Mouse (Mus musculus) kidney, embryonic 16.5 days (tissue): ENCODE measurements around the gene Lhfp. TPM values are rescaled to one million over a fixed set of nuclear protein-coding genes. Genes with fewer than 3 reads are reported as not detected.

ENCODE experiments used
- ATAC-seq: fragments of 200-750 bp; cut with Nextera tagmentation; 2 replicates; pipeline ENCODE4 v1.8.0; 2017; ENCODE audit warnings: moderate TSS enrichment; ENCODE audit not compliant: low FRiP score, low TSS enrichment
- H3K27ac ChIP-seq: fragments of 300-500 bp; sonication (generic); 2 replicates; pipeline ENCODE4 v1.5.1; 2014; ENCODE audit warnings: low read length
- H3K27me3 ChIP-seq: fragments of 300-500 bp; sonication (generic); 2 replicates; pipeline ENCODE4 v1.6.1; 2014; ENCODE audit warnings: low read length, control low read depth, mixed read lengths; ENCODE audit not compliant: insufficient read depth
- H3K36me3 ChIP-seq: fragments of 300-500 bp; sonication (generic); 2 replicates; pipeline ENCODE4 v1.6.1; 2014; ENCODE audit warnings: low read length, control low read depth, mixed read lengths; ENCODE audit not compliant: insufficient read depth
- H3K4me1 ChIP-seq: fragments of 300-500 bp; sonication (generic); 2 replicates; pipeline ENCODE4 v1.6.1; 2014; ENCODE audit warnings: low read length, control low read depth, mixed read lengths; ENCODE audit not compliant: insufficient read depth
- H3K4me2 ChIP-seq: fragments of 300-500 bp; sonication (generic); replicated peaks from 2 replicates; pipeline ENCODE4 v1.6.1; 2014; ENCODE audit warnings: low read depth, low read length
- H3K4me3 ChIP-seq: fragments of 300-500 bp; sonication (generic); 2 replicates; pipeline ENCODE4 v1.5.1; 2014; ENCODE audit warnings: mild to moderate bottlenecking, low read length
- H3K9ac ChIP-seq: fragments of 300-500 bp; sonication (generic); replicated peaks from 2 replicates; pipeline ENCODE4 v1.6.1; 2014; ENCODE audit warnings: low read length
- H3K9me3 ChIP-seq: fragments of 300-500 bp; sonication (generic); 2 replicates; pipeline ENCODE4 v1.6.1; 2016; ENCODE audit warnings: low read length, control low read depth
- WGBS: fragments of 180-500 bp; shearing (Covaris S2); extraction: QIAGEN DNeasy Blood & Tissue Kit; methylation state at CpG from one replicate; pipeline ENCODE4 v1.1.7; 2014; 5-methylcytosine and 5-hydroxymethylcytosine counted together
- polyA plus RNA-seq: library from polyadenylated mRNA; unstranded; fragments of >200 nt; fragmentation: Nextera tagmentation; extraction: Ambion mirVana; gene quantifications from 2 replicates; pipeline ENCODE4 v1.2.1, GENCODE M21; 2015

Lhfp gene
- polyA plus RNA-seq, 1 experiment from 2014 or later = 139 TPM

GRCm38 (mm10) chr3:53289589-53290219 lies 248.4 kb downstream of the Lhfp start:
- no peaks in the 10 kb centered on the region for H3K27me3 ChIP-seq
- no peaks in the 10 kb centered on the region for H3K36me3 ChIP-seq
- 0 out of 2 replicates have a peak overlapping the region, but pooled peaks have one; percentile 25 for H3K4me2 ChIP-seq
- H3K4me1 ChIP-seq = peaks cover 30% of the 10 kb centered on the region; the same call in 1 of the 2 replicates
- ATAC-seq = peak; percentile 71; the same call in 1 of the 2 replicates
- no peaks in the 10 kb centered on the region for H3K9me3 ChIP-seq
- H3K27ac ChIP-seq = peak overlapping the region; percentile 70
- H3K4me3 ChIP-seq = no peak overlapping the region
- 37% methylated on average over 14 of the region's 14 CpGs for WGBS
- H3K9ac ChIP-seq = no peak overlapping the region

DNA sequence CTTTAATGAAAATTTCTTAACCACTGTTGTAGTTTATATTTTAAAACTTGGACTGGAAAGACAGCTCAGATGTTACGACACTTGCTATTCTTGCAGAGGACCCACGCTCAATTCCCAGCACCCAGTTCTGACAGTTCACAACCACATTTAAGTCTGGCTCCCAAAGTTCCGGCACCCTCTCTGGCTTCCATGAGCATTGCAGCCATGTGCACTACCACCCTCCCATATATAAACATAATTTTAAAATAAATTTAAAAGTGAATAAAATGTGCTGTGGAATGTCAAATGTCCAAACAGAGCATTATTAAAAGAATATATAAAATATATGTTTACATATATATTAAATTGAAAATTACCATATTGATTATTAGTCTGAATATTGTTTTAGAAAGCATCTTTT lies 249.9 kb downstream of the Lhfp start:
- Histone ChIP-seq H3K27ac (no peak overlapping the region), H3K4me3 (no peak overlapping the region), H3K4me2 (no peak overlapping the region), H3K27me3 (no peaks in the 10 kb centered on the region), H3K4me1 (peaks cover 31% of the 10 kb centered on the region; the same call in 1 of the 2 replicates), H3K9ac (no peak overlapping the region), H3K9me3 (no peaks in the 10 kb centered on the region), H3K36me3 (no peaks in the 10 kb centered on the region)
- ATAC-seq = no peak
- WGBS = 96% methylated on average over 3 of the region's 3 CpGs

DNA sequence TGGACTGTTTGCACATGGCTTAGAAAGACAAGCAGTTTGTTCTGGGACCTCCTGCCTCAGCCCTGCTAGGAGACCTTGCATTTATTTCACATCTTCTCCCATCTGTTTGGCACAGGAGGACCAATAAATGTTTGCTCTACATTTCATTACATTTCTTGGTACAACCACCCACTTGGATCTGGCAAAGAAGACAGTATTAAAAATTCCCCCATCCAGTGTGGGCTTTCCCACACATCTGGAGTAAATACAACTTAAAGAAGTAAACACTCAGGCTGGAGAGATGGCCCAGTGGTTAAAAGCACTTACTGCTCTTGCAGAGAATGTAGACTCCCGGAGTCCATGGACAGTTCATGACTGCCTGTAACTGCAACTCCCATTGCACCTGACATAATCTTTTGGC lies 250.6 kb downstream of the Lhfp start:
- Histone ChIP-seq H3K4me2 (no peak overlapping the region), H3K4me1 (peaks cover 31% of the 10 kb centered on the region; the same call in 1 of the 2 replicates), H3K9ac (no peak overlapping the region), H3K4me3 (no peak overlapping the region), H3K27me3 (no peaks in the 10 kb centered on the region), H3K36me3 (no peaks in the 10 kb centered on the region), H3K27ac (peak overlapping the region; percentile 58), H3K9me3 (no peaks in the 10 kb centered on the region)
- 36% methylated on average over 1 of the region's 1 CpGs for WGBS
- no peak for ATAC-seq

- H3K9me3 ChIP-seq = no peaks in the 10 kb centered on the region
- no peak overlapping the region for H3K4me3 ChIP-seq
- no peaks in the 10 kb centered on the region for H3K36me3 ChIP-seq
- H3K4me1 ChIP-seq = peaks cover 31% of the 10 kb centered on the region; the same call in 1 of the 2 replicates
- H3K4me2 ChIP-seq = no peak overlapping the region
- H3K27me3 ChIP-seq = no peaks in the 10 kb centered on the region
- H3K9ac ChIP-seq = no peak overlapping the region
- 32% methylated on average over 3 of the region's 3 CpGs for WGBS
- peak overlapping the region; percentile 84 for H3K27ac ChIP-seq
- ATAC-seq = peak; percentile 68
These were observed 251.1 kb downstream of the Lhfp start for GRCm38 (mm10) chr3:53292474-53292873.

DNA sequence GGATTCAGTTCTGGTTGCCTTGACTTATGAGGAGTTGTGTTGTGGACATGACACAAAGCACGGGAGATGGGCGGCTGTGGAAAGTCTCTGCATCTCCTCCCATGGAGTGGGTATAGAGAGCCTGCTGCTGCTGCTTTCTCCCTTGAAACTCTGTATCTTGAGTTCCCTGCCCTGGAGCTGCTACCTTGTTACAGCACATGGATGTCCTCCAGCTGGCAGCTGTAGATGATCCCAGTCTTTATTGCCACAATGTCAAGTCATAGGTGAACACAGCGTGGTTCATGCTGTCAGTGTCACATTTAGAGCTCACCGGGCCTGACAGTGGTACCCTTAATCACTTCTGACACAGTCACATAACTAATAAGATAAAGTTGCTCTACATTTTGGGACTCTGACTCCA lies 251.7 kb downstream of the Lhfp start:
- Histone ChIP-seq H3K27ac (peak overlapping the region; percentile 84), H3K9ac (no peak overlapping the region), H3K4me2 (no peak overlapping the region), H3K27me3 (no peaks in the 10 kb centered on the region), H3K4me1 (peaks cover 31% of the 10 kb centered on the region; the same call in 1 of the 2 replicates), H3K9me3 (no peaks in the 10 kb centered on the region), H3K36me3 (no peaks in the 10 kb centered on the region), H3K4me3 (no peak overlapping the region)
- 45% methylated on average over 4 of the region's 4 CpGs for WGBS
- ATAC-seq = no peak

DNA sequence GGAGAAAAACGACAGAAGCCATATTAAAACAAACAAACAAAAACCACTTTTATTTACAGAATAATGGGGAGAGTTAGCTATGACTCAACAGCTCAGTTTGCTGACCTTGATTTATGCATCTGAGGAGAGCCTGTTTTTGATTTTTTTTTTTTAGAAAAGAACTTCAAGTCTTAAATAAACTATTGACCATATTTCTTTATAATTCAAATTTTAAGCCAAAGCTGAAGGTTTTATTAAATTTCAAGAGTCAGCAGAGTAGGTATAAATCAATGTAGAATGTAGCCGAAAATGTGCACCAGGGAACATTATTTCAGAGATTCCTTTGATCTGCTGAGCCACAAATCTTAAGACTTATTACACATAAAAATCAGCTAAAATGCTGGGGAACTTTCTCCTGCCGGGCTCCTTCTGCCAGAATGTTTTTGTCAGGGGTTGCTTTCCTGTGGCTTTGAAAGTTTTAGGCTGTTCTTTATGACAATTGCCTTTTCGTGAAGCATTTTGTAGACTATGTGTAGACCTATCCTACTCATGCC lies 252.6 kb downstream of the Lhfp start:
- Histone ChIP-seq H3K36me3 (no peaks in the 10 kb centered on the region), H3K4me1 (peaks cover 26% of the 10 kb centered on the region; the same call in 1 of the 2 replicates), H3K9me3 (no peaks in the 10 kb centered on the region), H3K4me2 (no peak overlapping the region), H3K4me3 (no peak overlapping the region), H3K27me3 (no peaks in the 10 kb centered on the region), H3K9ac (no peak overlapping the region), H3K27ac (no peak overlapping the region)
- ATAC-seq = no peak
- 40% methylated on average over 4 of the region's 4 CpGs for WGBS

DNA sequence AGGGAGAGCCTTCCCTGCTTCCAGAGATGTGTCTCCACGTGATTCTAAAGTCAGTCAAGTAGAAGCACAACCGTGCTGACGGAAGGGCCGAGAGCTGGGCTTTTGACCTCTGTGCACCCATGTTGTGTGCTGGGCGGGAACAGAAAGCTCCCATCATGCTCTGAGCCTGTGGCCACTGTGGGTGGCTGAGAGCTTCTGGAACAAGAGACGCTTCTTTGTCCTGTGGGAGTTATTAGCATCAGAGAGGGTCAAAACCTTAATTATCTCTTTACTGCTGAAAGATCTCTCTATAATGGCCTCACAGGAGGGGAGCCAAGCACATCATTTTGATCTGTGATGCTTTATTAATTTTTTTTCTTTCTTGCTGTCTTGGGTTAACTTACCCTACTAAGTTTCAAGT lies 253.5 kb downstream of the Lhfp start:
- peak; percentile 53; the same call in 1 of the 2 replicates for ATAC-seq
- H3K27me3 ChIP-seq = no peaks in the 10 kb centered on the region
- H3K4me3 ChIP-seq = no peak overlapping the region
- peaks cover 20% of the 10 kb centered on the region; the same call in 1 of the 2 replicates for H3K4me1 ChIP-seq
- no peaks in the 10 kb centered on the region for H3K9me3 ChIP-seq
- 45% methylated on average over 6 of the region's 6 CpGs for WGBS
- no peak overlapping the region for H3K9ac ChIP-seq
- no peaks in the 10 kb centered on the region for H3K36me3 ChIP-seq
- H3K27ac ChIP-seq = peak overlapping the region; percentile 64; the same call in 1 of the 2 replicates
- H3K4me2 ChIP-seq = no peak overlapping the region

DNA sequence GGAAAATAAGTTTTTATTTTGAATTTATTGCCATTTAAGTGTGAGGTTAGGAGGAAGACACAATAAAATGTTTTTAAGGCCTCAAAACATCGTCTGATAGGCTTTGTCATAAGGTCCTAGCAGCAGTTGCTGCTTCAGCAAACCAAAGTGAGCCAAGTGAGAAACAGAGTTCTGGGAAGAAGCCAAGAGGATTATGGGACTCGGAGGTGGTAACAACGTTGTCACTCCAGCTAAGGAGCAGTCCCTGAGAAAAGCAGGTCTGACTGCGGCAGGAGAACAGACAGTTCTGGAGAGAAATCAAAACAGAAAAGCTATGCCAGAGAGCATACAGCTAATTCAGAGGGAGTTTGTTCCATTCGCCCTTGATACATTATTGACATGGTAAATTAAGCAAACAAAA lies 260.5 kb downstream of the Lhfp start:
- H3K9ac ChIP-seq = no peak overlapping the region
- H3K27ac ChIP-seq = no peak overlapping the region
- peaks cover 7% of the 10 kb centered on the region; the same call in 1 of the 2 replicates for H3K9me3 ChIP-seq
- H3K4me3 ChIP-seq = no peak overlapping the region
- H3K36me3 ChIP-seq = no peaks in the 10 kb centered on the region
- H3K4me1 ChIP-seq = no peaks in the 10 kb centered on the region
- no peak for ATAC-seq
- H3K27me3 ChIP-seq = no peaks in the 10 kb centered on the region
- 57% methylated on average over 5 of the region's 5 CpGs for WGBS
- H3K4me2 ChIP-seq = no peak overlapping the region

DNA sequence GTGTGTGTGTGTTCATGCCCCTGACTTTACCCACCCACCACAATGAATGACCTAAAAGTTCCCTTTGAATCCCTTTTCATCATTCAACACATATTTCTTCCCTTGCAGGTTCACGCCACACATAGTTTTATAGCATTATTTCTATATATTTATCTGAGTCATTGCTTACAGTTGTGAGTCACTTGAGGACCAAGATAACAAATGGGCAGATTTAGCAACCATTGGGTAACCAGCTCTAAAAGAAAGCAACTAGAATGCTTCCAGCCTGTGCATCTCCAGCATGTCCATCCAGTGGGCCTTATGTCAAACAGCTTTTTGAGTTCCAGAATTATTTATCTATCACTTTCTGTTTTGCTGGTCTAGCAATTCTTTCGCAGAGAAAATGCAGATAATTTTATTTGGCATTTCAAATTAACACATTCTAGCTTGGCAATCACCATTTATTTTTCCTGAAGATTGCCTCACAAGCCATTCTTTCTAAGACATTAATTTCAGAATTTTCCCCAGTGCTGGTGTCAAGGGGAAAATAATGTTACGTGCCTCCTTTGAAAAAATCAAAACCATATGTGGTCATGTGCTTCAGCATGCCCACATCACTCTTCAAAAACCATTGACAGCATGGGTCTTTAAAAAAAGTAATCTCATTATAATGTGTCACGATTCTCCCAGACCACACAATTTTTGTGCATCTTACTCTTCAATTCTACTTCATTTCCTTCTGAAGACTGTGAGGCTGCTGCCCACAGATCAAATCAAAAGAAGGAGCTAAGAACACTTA lies 263.0 kb downstream of the Lhfp start:
- peaks cover 7% of the 10 kb centered on the region; the same call in 1 of the 2 replicates for H3K9me3 ChIP-seq
- no peak overlapping the region for H3K4me3 ChIP-seq
- no peak overlapping the region for H3K4me2 ChIP-seq
- no peak overlapping the region for H3K9ac ChIP-seq
- no peak for ATAC-seq
- no peaks in the 10 kb centered on the region for H3K36me3 ChIP-seq
- no peak overlapping the region for H3K27ac ChIP-seq
- no peaks in the 10 kb centered on the region for H3K27me3 ChIP-seq
- H3K4me1 ChIP-seq = no peaks in the 10 kb centered on the region
- 89% methylated on average over 4 of the region's 4 CpGs for whole genome bisulfite sequencing
